ENCODE assay signal across 10 mouse cellular contexts in the genomic region with DNA sequence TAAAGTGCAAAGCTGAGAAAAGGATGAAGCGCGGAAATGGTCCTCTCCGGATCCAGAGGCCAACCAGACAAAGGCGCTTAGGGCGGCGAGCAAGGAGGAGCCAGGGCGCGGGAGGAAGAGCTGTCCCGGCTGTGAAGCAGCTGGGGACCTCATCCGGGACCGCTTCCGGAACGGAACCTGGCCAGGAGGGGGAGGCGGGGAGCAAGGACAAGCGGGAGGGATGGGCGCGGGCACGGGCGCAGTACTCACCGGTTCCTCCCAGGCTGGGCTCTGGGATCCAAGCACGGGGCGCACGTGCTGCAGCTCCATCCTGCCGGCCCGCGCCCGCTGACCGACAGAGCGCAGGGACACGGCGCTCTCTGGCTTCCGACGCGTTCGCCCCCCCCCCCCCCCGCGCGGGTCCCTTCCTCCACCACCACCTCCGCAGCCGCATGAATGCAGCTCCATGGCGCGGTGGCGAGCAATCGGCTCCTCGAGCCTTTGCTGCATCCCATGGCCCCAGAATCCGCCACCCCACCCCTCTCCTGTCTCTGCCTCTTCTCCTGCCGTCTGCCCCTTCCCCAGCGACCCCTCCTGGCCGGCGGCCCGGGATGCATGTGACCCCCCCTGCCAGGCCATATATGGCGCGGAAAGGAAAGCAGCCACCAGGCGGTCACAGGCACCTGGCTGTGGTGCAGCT. TPM values are rescaled to one million over a fixed set of nuclear protein-coding genes. Genes with fewer than 3 reads are reported as not detected.
A peak's percentile ranks its signal among the peaks of the same experiment; 100 is the strongest.
DNase-seq lines count a peak whose midpoint lies in the region; ATAC-seq and TF ChIP-seq lines count a peak whose summit lies in the region.
"Not testable (repeated sequence)": the region's sequence is repeated elsewhere in the genome, so short reads cannot be mapped to it uniquely, and the experiment has no call there.
"Had no signal": no experiment of that assay in that cellular context is flagged by ENCODE, and none has a peak within 500 bp of the region (broad histone marks: within the 10 kb centered on the region; RNA-seq: fewer than 3 reads in every experiment).

No protein-coding gene starts in this region.

- not testable (repeated sequence) for H3K36me3 ChIP-seq in forebrain, postnatal 0 days (ENCODE audit: insufficient read depth); midbrain, postnatal 0 days (ENCODE audit: insufficient read depth, low read length); stomach, embryonic 15.5 days

- peak; percentile 73 for ATAC-seq in forebrain, postnatal 0 days
- ATAC-seq in midbrain, postnatal 0 days (ENCODE audit: low FRiP score) = peak; percentile 80; the same call in 1 of the 2 replicates
- ATAC-seq in stomach, embryonic 15.5 days (ENCODE audit: insufficient read depth, low FRiP score, low read depth) = not testable (repeated sequence)

- peak overlapping the region; percentile 54 for H3K4me2 ChIP-seq in forebrain, postnatal 0 days (ENCODE audit: low read depth)
- peak overlapping the region; percentile 39; the same call in 1 of the 2 replicates for H3K4me2 ChIP-seq in midbrain, postnatal 0 days (ENCODE audit: low read depth, low read length, poor library complexity, severe bottlenecking)
- peak overlapping the region; percentile 63 for H3K4me2 ChIP-seq in stomach, embryonic 15.5 days

- peak overlapping the region; percentile 39 for H3K4me3 ChIP-seq in forebrain, postnatal 0 days (ENCODE audit: low read depth, low read length)
- peak overlapping the region; percentile 37 for H3K4me3 ChIP-seq in midbrain, postnatal 0 days (ENCODE audit: low read depth, low read length)
- peak overlapping the region; percentile 47 for H3K4me3 ChIP-seq in stomach, embryonic 15.5 days (replicated peaks)

- DNase-seq in CD4-positive helper T cell, adult 2 months (ENCODE audit: low read depth, low spot score) = peak; percentile 35
- peak; percentile 6 to 17 for DNase-seq in cerebellum, postnatal 25 days
- peak; percentile 35 for DNase-seq in forebrain, postnatal 0 days
- DNase-seq in heart, postnatal 25 days (ENCODE audit: low spot score) = peak; percentile 0
- DNase-seq in kidney, postnatal 25 days = peak; percentile 1 to 8
- DNase-seq in liver = peak; percentile 4
- not testable (repeated sequence) for DNase-seq in midbrain, postnatal 0 days (ENCODE audit: low spot score)

- H3K27me3 ChIP-seq in forebrain, postnatal 0 days (ENCODE audit: insufficient read depth, low read length); midbrain, postnatal 0 days (ENCODE audit: insufficient read depth, low read length); stomach, embryonic 15.5 days (replicated peaks): not testable (repeated sequence)

- H3K9me3 ChIP-seq in forebrain, postnatal 0 days (ENCODE audit: low read length); midbrain, postnatal 0 days (ENCODE audit: low read length); stomach, embryonic 15.5 days: not testable (repeated sequence)

- WGBS in forebrain, postnatal 0 days = 0% methylated on average over 8 of the region's 54 CpGs
- 1% methylated on average over 8 of the region's 54 CpGs for WGBS in midbrain, postnatal 0 days
- 0% methylated on average over 14 of the region's 54 CpGs for WGBS in stomach, embryonic 15.5 days

- intact Hi-C loops in heart, postnatal 25 days (cut with DNase I) = not testable (repeated sequence)

- peak overlapping the region; percentile 64; the same call in 1 of the 2 replicates for H3K27ac ChIP-seq in forebrain, postnatal 0 days (ENCODE audit: low read depth, low read length)
- peak overlapping the region; percentile 69; the same call in 1 of the 2 replicates for H3K27ac ChIP-seq in midbrain, postnatal 0 days (ENCODE audit: low read depth, low read length)
- H3K27ac ChIP-seq in stomach, embryonic 15.5 days = peak overlapping the region; percentile 67; the same call in 1 of the 2 replicates

- H3K4me1 ChIP-seq in forebrain, postnatal 0 days (ENCODE audit: insufficient read depth); midbrain, postnatal 0 days (ENCODE audit: insufficient read depth, low read length); stomach, embryonic 15.5 days: not testable (repeated sequence)

- TF ChIP-seq CTCF in forebrain, postnatal 0 days (IDR thresholded peaks at IDR 0.05; ENCODE audit: low read depth) = not testable (repeated sequence)
- TF ChIP-seq CTCF in midbrain, postnatal 0 days (IDR thresholded peaks at IDR 0.05) = peak; percentile 21; the same call in 1 of the 2 replicates

- peak overlapping the region; percentile 68 for H3K9ac ChIP-seq in forebrain, postnatal 0 days
- H3K9ac ChIP-seq in midbrain, postnatal 0 days (replicated peaks; ENCODE audit: low read length, poor library complexity, severe bottlenecking) = peak overlapping the region; percentile 64; the same call in 1 of the 2 replicates
- H3K9ac ChIP-seq in stomach, embryonic 15.5 days = peak overlapping the region; percentile 37; the same call in 1 of the 2 replicates

RNA-seq across cellular contexts. Expression of gene Gm3696, which starts 4.8 kb away (rescaled TPM):
- 9.0 and 9.1 TPM in 2 replicates for total RNA-seq in forebrain, postnatal 0 days (2014; rRNA removed)
- 7.6 and 7.7 TPM in 2 replicates for polyA plus RNA-seq in forebrain, postnatal 0 days (2015; fragmentation: Nextera tagmentation; extraction: Ambion mirVana)
- total RNA-seq in heart, postnatal 25 days (2021) = under 1 TPM in 1 of 2 experiments, not detected in 1; 0.22 TPM
- total RNA-seq in midbrain, postnatal 0 days (2014; rRNA removed) = 5.9 and 10.6 TPM in 2 replicates
- polyA plus RNA-seq in midbrain, postnatal 0 days (2015; fragmentation: Nextera tagmentation; extraction: Ambion mirVana) = 7.7 and 8.3 TPM in 2 replicates
- polyA plus RNA-seq in stomach, embryonic 15.5 days (2015; fragmentation: Nextera tagmentation; extraction: Ambion mirVana) = 1.2 and 1.3 TPM in 2 replicates
- total RNA-seq: monocyte, adult 5-6 weeks had no signal
- polyA plus RNA-seq: erythroblast, embryonic 14.5 days had no signal

RNA-seq across cellular contexts. Expression of gene Gm6676, which starts 19.9 kb away (rescaled TPM):
- not detected in 2 replicates for total RNA-seq in forebrain, postnatal 0 days (2014; rRNA removed)
- not detected in 2 replicates for polyA plus RNA-seq in forebrain, postnatal 0 days (2015; fragmentation: Nextera tagmentation; extraction: Ambion mirVana)
- not detected for total RNA-seq in heart, postnatal 25 days (2021)
- not detected in 2 replicates for total RNA-seq in midbrain, postnatal 0 days (2014; rRNA removed)
- polyA plus RNA-seq in midbrain, postnatal 0 days (2015; fragmentation: Nextera tagmentation; extraction: Ambion mirVana) = not detected in 2 replicates
- not detected in 2 replicates for polyA plus RNA-seq in stomach, embryonic 15.5 days (2015; fragmentation: Nextera tagmentation; extraction: Ambion mirVana)
- total RNA-seq: monocyte, adult 5-6 weeks had no signal
- polyA plus RNA-seq: erythroblast, embryonic 14.5 days had no signal
